Mouse (Mus musculus) forebrain, embryonic 16.5 days (tissue): Measurements from ENCODE around the gene Slit1. TPM values are rescaled to one million over a fixed set of nuclear protein-coding genes. Genes with fewer than 3 reads are reported as not detected.

Experiments
- ATAC-seq: fragments of 200-750 bp; cut with Nextera tagmentation; 2 replicates; pipeline ENCODE4 v1.8.0; 2017; ENCODE audit warnings: mild to moderate bottlenecking, moderate library complexity
- H3K27ac ChIP-seq: fragments of 300-500 bp; sonication (generic); 2 replicates; pipeline ENCODE4 v1.5.1; 2014; ENCODE audit warnings: low read length, control low read depth
- H3K27me3 ChIP-seq: fragments of 300-500 bp; sonication (generic); replicated peaks from 2 replicates; pipeline ENCODE4 v1.6.1; 2014; ENCODE audit warnings: low read length; ENCODE audit not compliant: control insufficient read depth, insufficient read depth
- H3K36me3 ChIP-seq: fragments of 300-500 bp; sonication (generic); 2 replicates; pipeline ENCODE4 v1.6.1; 2014; ENCODE audit not compliant: control insufficient read depth, insufficient read depth
- H3K4me1 ChIP-seq: fragments of 300-500 bp; sonication (generic); replicated peaks from 2 replicates; pipeline ENCODE4 v1.6.1; 2014; ENCODE audit warnings: low read length; ENCODE audit not compliant: control insufficient read depth, insufficient read depth
- H3K4me2 ChIP-seq: fragments of 300-500 bp; sonication (generic); 2 replicates; pipeline ENCODE4 v1.6.1; 2014; ENCODE audit warnings: mild to moderate bottlenecking, low read length, control low read depth
- H3K4me3 ChIP-seq: fragments of 300-500 bp; sonication (generic); replicated peaks from 2 replicates; pipeline ENCODE4 v1.5.1; 2014; ENCODE audit warnings: mild to moderate bottlenecking, low read length, control low read depth
- H3K9ac ChIP-seq: fragments of 300-500 bp; sonication (generic); replicated peaks from 2 replicates; pipeline ENCODE4 v1.6.1; 2014; ENCODE audit warnings: low read depth, low read length, control low read depth
- H3K9me3 ChIP-seq: fragments of 300-500 bp; sonication (generic); 2 replicates; pipeline ENCODE4 v1.6.1; 2016; ENCODE audit warnings: low read length; ENCODE audit not compliant: control insufficient read depth
- WGBS: fragments of 180-500 bp; shearing (Covaris S2); extraction: QIAGEN DNeasy Blood & Tissue Kit; methylation state at CpG from one replicate; pipeline ENCODE4 v1.1.7; 2014; 5-methylcytosine and 5-hydroxymethylcytosine counted together
- polyA plus RNA-seq: library from polyadenylated mRNA; unstranded; fragments of >200 nt; fragmentation: Nextera tagmentation; extraction: Ambion mirVana; gene quantifications from 2 replicates; pipeline ENCODE4 v1.2.1, GENCODE M21; 2015

Gene Slit1
- polyA plus RNA-seq, 1 experiment from 2014 or later: 21.3 TPM

- peak; percentile 82 for ATAC-seq
Observed at GRCm38 (mm10) chr19:41737657-41738428, 5.6 kb downstream of the Slit1 start.

GRCm38 (mm10) chr19:41734685-41735084 is 8.8 kb downstream of the Slit1 start:
- Histone ChIP-seq H3K9me3 (peaks cover 10% of the 10 kb centered on the region), H3K4me2 (no peak overlapping the region), H3K27ac (no peak overlapping the region), H3K4me3 (no peak overlapping the region), H3K36me3 (peaks cover 3% of the 10 kb centered on the region; the same call in 1 of the 2 replicates), H3K27me3 (no peaks in the 10 kb centered on the region), H3K4me1 (peaks cover 43% of the 10 kb centered on the region), H3K9ac (0 out of 2 replicates have a peak overlapping the region, but pooled peaks have one; percentile 12)
- 7% methylated on average over 10 of the region's 10 CpGs for WGBS
- peak; percentile 49 for ATAC-seq

More at GRCm38 (mm10) chr19:41737657-41738428, 5.6 kb downstream of the Slit1 start:
- Histone ChIP-seq H3K27ac (peak overlapping the region; percentile 57), H3K27me3 (peaks cover 8% of the 10 kb centered on the region), H3K4me3 (peak overlapping the region; percentile 25), H3K36me3 (no peaks in the 10 kb centered on the region), H3K9me3 (no peaks in the 10 kb centered on the region), H3K4me1 (peaks cover 73% of the 10 kb centered on the region), H3K9ac (peak overlapping the region; percentile 35), H3K4me2 (peak overlapping the region; percentile 66)
- 1% methylated on average over 14 of the region's 18 CpGs for WGBS

- Histone ChIP-seq H3K4me3 (no peak overlapping the region), H3K9me3 (no peaks in the 10 kb centered on the region), H3K27me3 (no peaks in the 10 kb centered on the region), H3K4me2 (no peak overlapping the region), H3K4me1 (peaks cover 16% of the 10 kb centered on the region), H3K9ac (no peak overlapping the region), H3K36me3 (no peaks in the 10 kb centered on the region), H3K27ac (no peak overlapping the region; the same call in 1 of the 2 replicates)
- WGBS: 17% methylated on average over 2 of the region's 2 CpGs
- ATAC-seq: peak; percentile 37; the same call in 1 of the 2 replicates
Observed at GRCm38 (mm10) chr19:41725491-41725890, 18.0 kb downstream of the Slit1 start.

GRCm38 (mm10) chr19:41724831-41725470 is 18.5 kb downstream of the Slit1 start:
- H3K4me3 ChIP-seq: no peak overlapping the region

GRCm38 (mm10) chr19:41723337-41723736 is 20.1 kb downstream of the Slit1 start:
- no peak for ATAC-seq
- 68% methylated on average over 2 of the region's 2 CpGs for WGBS
- no peak overlapping the region for H3K27ac ChIP-seq

More at GRCm38 (mm10) chr19:41724831-41725470, 18.5 kb downstream of the Slit1 start:
- peak; percentile 53 for ATAC-seq
- 14% methylated on average over 9 of the region's 9 CpGs for WGBS
- peak overlapping the region; percentile 80 for H3K27ac ChIP-seq
- H3K4me2 ChIP-seq: no peak overlapping the region
- H3K9ac ChIP-seq: no peak overlapping the region
- no peaks in the 10 kb centered on the region for H3K9me3 ChIP-seq
- no peaks in the 10 kb centered on the region for H3K27me3 ChIP-seq
- H3K36me3 ChIP-seq: no peaks in the 10 kb centered on the region
- H3K4me1 ChIP-seq: peaks cover 16% of the 10 kb centered on the region

GRCm38 (mm10) chr19:41719436-41719835 is 24.0 kb downstream of the Slit1 start:
- no peaks in the 10 kb centered on the region for H3K36me3 ChIP-seq
- ATAC-seq: no peak
- H3K9me3 ChIP-seq: no peaks in the 10 kb centered on the region
- 57% methylated on average over 8 of the region's 8 CpGs for WGBS
- no peak overlapping the region for H3K9ac ChIP-seq
- no peak overlapping the region; the same call in 1 of the 2 replicates for H3K27ac ChIP-seq
- H3K4me2 ChIP-seq: no peak overlapping the region
- peaks cover 4% of the 10 kb centered on the region; the same call in 1 of the 2 replicates for H3K27me3 ChIP-seq
- peaks cover 28% of the 10 kb centered on the region for H3K4me1 ChIP-seq
- H3K4me3 ChIP-seq: no peak overlapping the region

More at GRCm38 (mm10) chr19:41723337-41723736, 20.1 kb downstream of the Slit1 start:
- H3K4me3 ChIP-seq: no peak overlapping the region
- H3K4me1 ChIP-seq: peaks cover 24% of the 10 kb centered on the region
- no peaks in the 10 kb centered on the region for H3K9me3 ChIP-seq
- H3K27me3 ChIP-seq: no peaks in the 10 kb centered on the region; the same call in 1 of the 2 replicates
- H3K9ac ChIP-seq: no peak overlapping the region
- H3K4me2 ChIP-seq: no peak overlapping the region
- H3K36me3 ChIP-seq: no peaks in the 10 kb centered on the region

GRCm38 (mm10) chr19:41716233-41717218 is 26.9 kb downstream of the Slit1 start:
- peaks cover 4% of the 10 kb centered on the region; the same call in 1 of the 2 replicates for H3K27me3 ChIP-seq
- H3K4me1 ChIP-seq: peaks cover 31% of the 10 kb centered on the region
- H3K36me3 ChIP-seq: no peaks in the 10 kb centered on the region
- WGBS: 32% methylated on average over 19 of the region's 19 CpGs
- H3K4me3 ChIP-seq: no peak overlapping the region
- H3K9me3 ChIP-seq: no peaks in the 10 kb centered on the region
- no peak overlapping the region for H3K9ac ChIP-seq
- no peak overlapping the region for H3K27ac ChIP-seq
- no peak overlapping the region for H3K4me2 ChIP-seq
- no peak for ATAC-seq

- Histone ChIP-seq H3K36me3 (no peaks in the 10 kb centered on the region), H3K4me1 (peaks cover 31% of the 10 kb centered on the region), H3K9ac (no peak overlapping the region), H3K27me3 (peaks cover 4% of the 10 kb centered on the region; the same call in 1 of the 2 replicates), H3K4me2 (no peak overlapping the region), H3K9me3 (no peaks in the 10 kb centered on the region), H3K4me3 (no peak overlapping the region), H3K27ac (no peak overlapping the region)
- 46% methylated on average over 9 of the region's 9 CpGs for WGBS
- ATAC-seq: no peak
Observed at GRCm38 (mm10) chr19:41714431-41714917, 29.0 kb downstream of the Slit1 start.
